Mouse (Mus musculus): ENCODE results near the gene Unk.
"Not testable (repeated sequence)": the region's sequence is repeated elsewhere in the genome, so short reads cannot be mapped to it uniquely, and the experiment has no call there.

The Unk gene

DNA sequence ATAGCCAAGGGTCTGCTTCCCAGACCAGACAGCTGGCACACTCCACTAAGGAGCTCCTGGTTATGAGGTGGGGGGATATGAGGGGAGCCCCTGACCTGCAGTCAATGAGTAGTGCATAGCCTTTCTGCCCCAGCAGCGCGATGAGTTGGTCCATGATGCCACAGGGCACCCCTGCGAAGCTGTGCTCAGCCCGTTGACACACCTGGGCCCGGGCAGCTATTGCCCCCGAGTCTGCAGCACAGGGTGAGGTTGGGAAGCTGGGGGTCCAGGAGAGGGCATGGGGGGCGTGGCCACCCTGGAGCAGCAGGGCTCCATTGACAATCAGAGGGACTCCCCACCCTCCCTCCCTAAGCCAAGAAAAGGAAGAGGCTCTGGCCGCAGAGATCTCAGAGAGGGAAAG lies 20.0 kb upstream of the Unk start:
- DNase-seq (ENCODE audit: low spot score): no peak

DNA sequence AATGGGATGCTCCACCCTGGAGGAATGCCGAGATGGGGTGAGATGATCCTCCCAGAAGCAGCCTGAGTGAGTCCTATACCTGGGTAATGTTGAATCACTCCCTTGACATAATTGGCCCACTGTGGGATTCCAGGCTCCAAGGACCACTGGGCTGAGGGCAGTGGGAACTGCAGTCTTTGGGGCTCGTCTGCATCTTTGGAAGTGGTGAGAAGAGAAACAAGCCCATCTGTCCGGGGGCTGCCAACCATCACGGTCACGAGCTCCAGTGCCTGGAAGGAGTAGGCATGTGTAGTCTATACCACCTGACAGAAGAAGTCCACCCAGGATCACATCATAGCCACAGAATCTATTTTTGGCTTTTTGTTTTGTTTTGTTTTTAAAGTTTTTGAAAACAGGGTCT lies 19.2 kb upstream of the Unk start:
- no peak for DNase-seq (ENCODE audit: low spot score)

GRCm38 (mm10) chr11:116011529-116012261 lies 18.4 kb upstream of the Unk start:
- DNase-seq (ENCODE audit: low spot score): no peak

- DNase-seq (ENCODE audit: low spot score): peak; percentile 86
These were observed 17.7 kb upstream of the Unk start, which contains the start of gene Galk1 for GRCm38 (mm10) chr11:116012262-116012947. Gene Galk1, minus strand, starts transcription at chr11:116012719.

- DNase-seq (ENCODE audit: low spot score): no peak
These were observed 15.3 kb upstream of the Unk start for GRCm38 (mm10) chr11:116014821-116015220.

DNA sequence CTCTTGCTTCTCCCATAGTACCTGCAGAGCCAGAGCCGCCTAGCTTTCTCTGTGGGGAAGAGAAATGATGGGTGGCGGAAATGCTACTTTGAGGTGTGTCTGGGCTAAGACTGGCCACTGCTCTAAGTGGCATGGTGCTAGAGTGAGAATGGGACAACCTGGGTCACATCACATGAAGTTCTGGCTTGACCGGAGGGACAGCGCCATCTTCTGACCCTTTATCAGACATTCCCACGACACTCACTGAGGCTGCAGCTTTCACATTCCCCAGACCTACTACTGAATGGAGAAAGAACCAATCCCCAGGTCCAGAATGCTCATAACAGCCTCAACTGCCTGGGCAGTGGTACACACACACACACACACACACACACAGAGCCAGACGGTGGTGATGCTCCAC lies 12.0 kb upstream of the Unk start:
- DNase-seq (ENCODE audit: low spot score): no peak

GRCm38 (mm10) chr11:116018867-116019266 lies 11.3 kb upstream of the Unk start:
- DNase-seq (ENCODE audit: low spot score): not testable (repeated sequence)

DNA sequence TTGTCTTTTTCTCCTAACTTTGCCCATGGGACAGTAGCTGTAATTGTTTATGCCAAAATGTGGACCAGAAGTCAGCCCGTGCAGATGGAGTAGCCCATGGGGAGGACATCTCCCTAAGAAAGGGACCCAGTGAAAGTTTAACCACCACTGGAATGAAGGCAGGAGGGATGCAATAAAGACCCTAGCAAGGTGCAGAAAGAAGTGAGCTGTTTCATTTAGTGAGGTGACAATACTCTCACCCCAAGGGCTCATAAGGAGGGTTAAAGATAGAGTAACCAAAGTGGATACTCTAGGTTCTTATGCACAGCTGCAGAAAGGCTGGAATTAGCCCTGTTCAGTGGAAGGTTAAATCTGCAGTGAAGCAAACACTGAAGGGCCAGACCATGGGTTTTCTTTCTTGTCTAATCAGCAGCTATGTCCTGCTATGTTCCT lies 10.7 kb upstream of the Unk start:
- DNase-seq (ENCODE audit: low spot score): no peak

GRCm38 (mm10) chr11:116019976-116020411 lies 10.1 kb upstream of the Unk start:
- no peak for DNase-seq (ENCODE audit: low spot score)

GRCm38 (mm10) chr11:116020519-116020922 lies 9.6 kb upstream of the Unk start:
- DNase-seq (ENCODE audit: low spot score): no peak

- no peak for DNase-seq (ENCODE audit: low spot score)
These were observed 8.5 kb upstream of the Unk start for GRCm38 (mm10) chr11:116021328-116022220.

DNA sequence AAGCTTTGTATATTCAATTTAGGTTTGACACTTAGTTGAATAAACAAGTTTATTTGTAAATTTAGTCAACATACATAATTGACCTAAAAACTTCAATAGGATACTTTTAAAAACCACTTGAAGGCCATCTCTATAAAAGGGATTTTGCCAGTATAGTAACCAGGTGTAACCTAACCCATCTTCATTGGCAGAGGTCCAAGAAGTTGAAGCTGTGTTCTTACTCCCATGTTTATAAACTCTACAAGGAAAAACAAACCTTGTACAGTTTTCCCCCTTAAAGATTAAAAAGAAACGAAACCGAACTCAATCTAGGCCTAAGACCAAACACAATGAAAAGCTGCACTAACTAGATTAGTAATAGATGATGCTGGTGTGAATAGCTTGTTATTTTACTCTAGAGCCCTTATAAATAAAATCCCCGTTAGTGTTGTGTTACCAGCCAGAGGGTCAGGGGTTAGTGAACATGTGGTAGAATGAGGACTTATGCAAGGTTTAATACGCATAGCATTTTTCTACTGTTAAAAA lies 7.8 kb upstream of the Unk start:
- no peak for DNase-seq (ENCODE audit: low spot score)

DNA sequence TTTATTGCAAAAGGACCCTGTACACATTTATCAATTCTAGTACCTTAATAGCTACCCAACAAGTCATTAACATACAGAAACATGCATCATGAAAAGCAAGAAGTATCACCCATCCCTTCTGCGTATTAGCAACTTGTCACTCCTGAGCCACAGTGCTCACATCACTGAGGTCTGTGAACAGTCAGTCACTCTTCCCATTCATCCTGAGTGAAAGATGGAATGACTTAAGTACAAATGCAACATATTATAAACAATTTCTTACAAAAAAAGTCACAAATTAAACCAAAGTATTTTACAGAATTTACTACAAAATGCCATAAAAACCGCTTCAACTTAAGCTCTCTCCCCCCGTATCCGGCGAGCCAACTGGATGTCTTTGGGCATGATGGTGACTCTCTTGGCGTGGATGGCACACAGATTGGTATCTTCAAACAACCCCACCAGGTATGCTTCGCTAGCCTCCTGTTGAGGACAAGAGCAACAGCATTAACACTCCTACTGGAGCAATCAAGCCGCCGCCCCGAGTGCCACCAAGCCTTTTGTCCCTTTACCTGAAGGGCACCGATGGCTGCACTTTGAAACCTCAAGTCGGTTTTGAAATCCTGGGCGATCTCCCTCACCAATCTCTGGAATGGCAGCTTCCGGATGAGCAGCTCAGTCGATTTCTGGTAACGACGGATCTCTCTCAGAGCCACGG lies 6.9 kb upstream of the Unk start:
- not testable (repeated sequence) for DNase-seq (ENCODE audit: low spot score)

GRCm38 (mm10) chr11:116023771-116024355 lies 6.3 kb upstream of the Unk start:
- peak; percentile 74 for DNase-seq (ENCODE audit: low spot score)

DNA sequence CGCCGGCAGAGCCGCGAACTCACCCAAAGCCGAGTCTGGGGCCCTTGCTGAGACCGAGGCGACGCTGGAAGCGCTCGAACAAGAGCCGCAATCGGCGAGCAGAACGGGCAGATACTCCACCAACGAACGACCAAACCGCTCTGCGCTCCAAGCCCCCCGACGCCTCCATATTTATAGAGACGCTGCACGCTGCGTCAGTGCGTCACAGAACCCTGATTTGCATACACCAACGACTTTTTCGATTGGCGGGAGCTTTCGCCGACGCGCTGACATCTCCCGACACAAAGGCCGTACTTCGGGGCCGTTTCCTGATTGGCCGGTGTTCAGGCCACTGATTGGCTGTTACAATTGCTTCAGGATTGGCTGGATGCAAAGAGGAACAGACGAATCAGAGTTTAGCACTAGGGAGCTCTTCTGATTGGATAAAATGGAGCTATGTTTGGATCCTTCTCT lies 5.7 kb upstream of the Unk start:
- peak; percentile 95 for DNase-seq (ENCODE audit: low spot score)

- no peak for DNase-seq (ENCODE audit: low spot score)
These were observed 4.9 kb upstream of the Unk start for GRCm38 (mm10) chr11:116025056-116025845.

GRCm38 (mm10) chr11:116027756-116028155 lies 2.4 kb upstream of the Unk start, which contains the start of gene H3f3b:
Gene H3f3b, minus strand, starts transcription at chr11:116027962.
- DNase-seq (ENCODE audit: low spot score): no peak

GRCm38 (mm10) chr11:116028177-116028865 lies 1.8 kb upstream of the Unk start:
- DNase-seq (ENCODE audit: low spot score): no peak

GRCm38 (mm10) chr11:116029086-116029865 lies 846 bp upstream of the Unk start:
- no peak for DNase-seq (ENCODE audit: low spot score)
